Mouse (Mus musculus) cerebellum, adult 2 months (tissue): ENCODE data around the gene 2900026A02Rik.

Source experiments
- CTCF ChIP-seq: fragments of 200-500 bp; IDR thresholded peaks from 2 replicates; pipeline ENCODE4 v1.5.1; 2011; ENCODE audit warnings: low read depth, mild to moderate bottlenecking, control low read depth, low read length, moderate library complexity, borderline replicate concordance; ENCODE audit not compliant: insufficient read depth
- POLR2A ChIP-seq: fragments of 200-500 bp; IDR thresholded peaks from 2 replicates; pipeline ENCODE4 v1.6.1; 2011; ENCODE audit warnings: low read length, control low read depth, borderline replicate concordance; ENCODE audit not compliant: insufficient read depth

GRCm38 (mm10) chr5:113191901-113192300, 29.1 kb downstream of the 2900026A02Rik start:
- TF ChIP-seq CTCF (no peak), POLR2A (no peak)
